Comparison of ENCODE assay signal across 8 mouse cellular contexts in the genomic region with DNA sequence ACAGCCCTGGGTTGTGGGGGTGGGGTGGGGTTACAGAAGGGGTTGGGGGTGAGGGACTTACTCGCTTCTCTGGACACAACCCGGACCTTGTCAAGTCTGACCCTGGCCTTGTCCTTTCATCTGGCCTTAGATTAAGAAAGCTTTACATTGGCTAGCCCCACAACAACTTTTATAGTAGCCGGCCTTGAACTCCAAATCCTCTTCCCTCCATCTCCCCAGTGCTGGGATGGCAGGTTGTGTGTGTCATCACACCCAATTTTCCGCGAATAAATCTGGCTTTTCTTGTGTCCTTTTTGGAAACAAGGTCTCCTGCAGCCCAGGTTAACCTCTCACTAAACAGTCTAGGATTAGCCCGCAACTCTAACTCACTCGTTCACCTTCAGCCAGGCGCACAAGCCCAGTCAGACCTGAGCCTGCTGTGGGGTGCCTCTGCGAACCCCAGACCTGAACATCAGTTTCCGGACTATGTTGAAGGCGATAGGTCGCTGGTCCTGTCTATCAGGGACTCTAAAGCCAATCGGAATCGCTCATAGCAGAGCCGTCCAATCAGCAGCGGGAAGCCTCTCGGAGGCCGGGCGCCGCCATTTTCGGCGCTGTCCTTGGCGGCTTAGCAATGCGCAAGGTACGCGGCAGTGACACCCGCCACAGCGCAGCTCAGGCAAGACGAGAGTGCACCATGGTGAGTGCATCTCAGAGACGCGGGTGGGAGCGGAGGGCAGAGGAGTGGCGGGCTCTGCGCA. TPM values are rescaled to one million over a fixed set of nuclear protein-coding genes. Genes with fewer than 3 reads are reported as not detected.
DNase-seq lines count a peak whose midpoint lies in the region; ATAC-seq and TF ChIP-seq lines count a peak whose summit lies in the region.

A gene (plus strand): TSS at position 557 of the 740 bp plus-strand sequence.

- peak within 1 kb of the TSS; percentile 88 for H3K4me3 ChIP-seq in E14TG2a.4 (replicated peaks; ENCODE audit: low read length)
- peak within 1 kb of the TSS; percentile 76 for H3K4me3 ChIP-seq in forebrain, embryonic 12.5 days (replicated peaks)
- H3K4me3 ChIP-seq in heart, postnatal 0 days (ENCODE audit: low read depth, low read length) = peak within 1 kb of the TSS; percentile 67
- H3K4me3 ChIP-seq in liver, embryonic 16.5 days (ENCODE audit: low read depth, low read length) = peak within 1 kb of the TSS; percentile 88
- peak within 1 kb of the TSS; percentile 75 for H3K4me3 ChIP-seq in neural tube, embryonic 13.5 days
- peak within 1 kb of the TSS; percentile 100 for H3K4me3 ChIP-seq in testis, adult 2 months (ENCODE audit: control insufficient read depth, low read depth, low read length)

- peak within 1 kb of the TSS; percentile 59 for H3K4me2 ChIP-seq in forebrain, embryonic 12.5 days
- H3K4me2 ChIP-seq in heart, postnatal 0 days (ENCODE audit: low read depth, low read length) = peak within 1 kb of the TSS; percentile 68
- peak within 1 kb of the TSS; percentile 86 for H3K4me2 ChIP-seq in liver, embryonic 16.5 days (ENCODE audit: low read depth, low read length)
- peak within 1 kb of the TSS; percentile 70 for H3K4me2 ChIP-seq in neural tube, embryonic 13.5 days

- H3K27me3 ChIP-seq in E14TG2a.4 (ENCODE audit: insufficient read depth, low read length) = 0 out of 2 replicates have a peak, but pooled peaks cover under 1% of the 10 kb centered on the region
- no peaks in the 10 kb centered on the region for H3K27me3 ChIP-seq in forebrain, embryonic 12.5 days
- H3K27me3 ChIP-seq in heart, postnatal 0 days (ENCODE audit: control insufficient read depth, insufficient read depth, low read length) = no peaks in the 10 kb centered on the region; the same call in 1 of the 2 replicates
- no peaks in the 10 kb centered on the region for H3K27me3 ChIP-seq in liver, embryonic 16.5 days (ENCODE audit: control insufficient read depth, insufficient read depth, low read depth, low read length)
- no peaks in the 10 kb centered on the region for H3K27me3 ChIP-seq in neural tube, embryonic 13.5 days
- H3K27me3 ChIP-seq in testis, adult 2 months (ENCODE audit: control insufficient read depth, insufficient read depth, low read length) = no peaks in the 10 kb centered on the region

- peak within 1 kb of the TSS; percentile 74 for H3K9ac ChIP-seq in forebrain, embryonic 12.5 days
- H3K9ac ChIP-seq in heart, postnatal 0 days (replicated peaks; ENCODE audit: low read depth, low read length) = peak within 1 kb of the TSS; percentile 63
- peak within 1 kb of the TSS; percentile 89 for H3K9ac ChIP-seq in liver, embryonic 16.5 days (ENCODE audit: low read depth, low read length)
- H3K9ac ChIP-seq in neural tube, embryonic 13.5 days = peak within 1 kb of the TSS; percentile 86

- peak; percentile 100 for ATAC-seq in forebrain, embryonic 12.5 days (ENCODE audit: low FRiP score)
- peak; percentile 100 for ATAC-seq in heart, postnatal 0 days (ENCODE audit: insufficient read depth, low read depth)
- peak; percentile 100 for ATAC-seq in liver, embryonic 16.5 days (ENCODE audit: low read depth)
- peak; percentile 100 for ATAC-seq in neural tube, embryonic 13.5 days (ENCODE audit: low read depth)

- H3K36me3 ChIP-seq in E14TG2a.4 (ENCODE audit: insufficient read depth, low read length) = peaks cover 30% of the 10 kb centered on the region
- peaks cover 16% of the 10 kb centered on the region for H3K36me3 ChIP-seq in forebrain, embryonic 12.5 days (replicated peaks)
- no peaks in the 10 kb centered on the region for H3K36me3 ChIP-seq in heart, postnatal 0 days (replicated peaks; ENCODE audit: control insufficient read depth, insufficient read depth, low read length)
- peaks cover 3% of the 10 kb centered on the region; the same call in 1 of the 2 replicates for H3K36me3 ChIP-seq in liver, embryonic 16.5 days (ENCODE audit: control insufficient read depth, insufficient read depth)
- peaks cover 18% of the 10 kb centered on the region for H3K36me3 ChIP-seq in neural tube, embryonic 13.5 days
- H3K36me3 ChIP-seq in testis, adult 2 months (ENCODE audit: control insufficient read depth, insufficient read depth, low read length) = no peaks in the 10 kb centered on the region

- 4% methylated on average over 34 of the region's 34 CpGs for WGBS in forebrain, embryonic 12.5 days
- 5% methylated on average over 34 of the region's 34 CpGs for WGBS in heart, postnatal 0 days
- WGBS in liver, embryonic 16.5 days (ENCODE audit: insufficient replicate concordance) = 4% methylated on average over 34 of the region's 34 CpGs
- 4% methylated on average over 34 of the region's 34 CpGs for WGBS in neural tube, embryonic 13.5 days

- peak within 1 kb of the TSS; percentile 88 for H3K27ac ChIP-seq in forebrain, embryonic 12.5 days
- H3K27ac ChIP-seq in heart, postnatal 0 days (ENCODE audit: low read depth) = peak within 1 kb of the TSS; percentile 72
- H3K27ac ChIP-seq in liver, embryonic 16.5 days (ENCODE audit: low read length) = peak within 1 kb of the TSS; percentile 77
- H3K27ac ChIP-seq in neural tube, embryonic 13.5 days (replicated peaks) = peak within 1 kb of the TSS; percentile 89
- peak within 1 kb of the TSS; percentile 92 for H3K27ac ChIP-seq in testis, adult 2 months (ENCODE audit: control insufficient read depth, insufficient read depth, low read depth, low read length)

- DNase-seq in c-Kit-positive CD71-positive TER-119-positive erythroid progenitor cells, embryonic 14.5 days (ENCODE audit: low spot score) = peak; percentile 99
- DNase-seq in heart, postnatal 0 days (ENCODE audit: low spot score) = peak; percentile 94
- peak; percentile 99 for DNase-seq in kidney, postnatal 4 days

- TF ChIP-seq CTCF in E14TG2a.4 (conservative IDR thresholded peaks at IDR 0.05; ENCODE audit: low read length) = no peak
- no peak for TF ChIP-seq CTCF in heart, postnatal 0 days (IDR thresholded peaks at IDR 0.05; ENCODE audit: low read depth)
- no peak for TF ChIP-seq CTCF in testis, adult 2 months (IDR thresholded peaks at IDR 0.05; ENCODE audit: control insufficient read depth, insufficient read depth, insufficient replicate concordance, low read depth, low read length)

- peaks cover 35% of the 10 kb centered on the region for H3K9me3 ChIP-seq in E14TG2a.4 (ENCODE audit: low read length)
- H3K9me3 ChIP-seq in forebrain, embryonic 12.5 days = peaks cover 18% of the 10 kb centered on the region
- H3K9me3 ChIP-seq in heart, postnatal 0 days (replicated peaks; ENCODE audit: control insufficient read depth, low read length) = 0 out of 2 replicates have a peak, but pooled peaks cover 4% of the 10 kb centered on the region
- no peaks in the 10 kb centered on the region for H3K9me3 ChIP-seq in liver, embryonic 16.5 days (replicated peaks; ENCODE audit: control insufficient read depth, low read length)
- peaks cover 16% of the 10 kb centered on the region; the same call in 1 of the 2 replicates for H3K9me3 ChIP-seq in neural tube, embryonic 13.5 days

- TF ChIP-seq EP300 in heart, postnatal 0 days (IDR thresholded peaks at IDR 0.05; ENCODE audit: low read depth) = no peak

- H3K4me1 ChIP-seq in E14TG2a.4 (replicated peaks; ENCODE audit: low read depth, low read length) = peaks cover 19% of the 10 kb centered on the region
- peaks cover 14% of the 10 kb centered on the region for H3K4me1 ChIP-seq in forebrain, embryonic 12.5 days
- H3K4me1 ChIP-seq in heart, postnatal 0 days (ENCODE audit: control insufficient read depth, insufficient read depth) = peaks cover 20% of the 10 kb centered on the region
- peaks cover 13% of the 10 kb centered on the region for H3K4me1 ChIP-seq in liver, embryonic 16.5 days (ENCODE audit: control insufficient read depth, low read depth, low read length)
- H3K4me1 ChIP-seq in neural tube, embryonic 13.5 days (replicated peaks) = peaks cover 20% of the 10 kb centered on the region
- H3K4me1 ChIP-seq in testis, adult 2 months (ENCODE audit: control insufficient read depth, insufficient read depth, low read length) = no peaks in the 10 kb centered on the region; the same call in none of the 2 replicates

- TF ChIP-seq POLR2A in testis, adult 2 months (IDR thresholded peaks at IDR 0.05; ENCODE audit: control insufficient read depth, low read depth, low read length) = peak; percentile 69; the same call in 1 of the 2 replicates

RNA-seq across cellular contexts. Expression of the gene that starts here (rescaled TPM):
- 23.3 and 29.7 TPM in 2 replicates for polyA plus RNA-seq in forebrain, embryonic 12.5 days (2016; fragmentation: Nextera tagmentation; extraction: Ambion mirVana)
- total RNA-seq in heart, postnatal 0 days (2014; rRNA removed; ENCODE audit: low replicate concordance) = 3.5 and 21.6 TPM in 2 replicates
- polyA plus RNA-seq in heart, postnatal 0 days (2015; fragmentation: Nextera tagmentation; extraction: Ambion mirVana) = 7.6 and 8.0 TPM in 2 replicates
- polyA plus RNA-seq in liver, embryonic 16.5 days (2015; fragmentation: Nextera tagmentation; extraction: Ambion mirVana) = 6.1 and 6.8 TPM in 2 replicates
- polyA plus RNA-seq in neural tube, embryonic 13.5 days (2015; fragmentation: Nextera tagmentation; extraction: Ambion mirVana) = 16.6 and 18.1 TPM in 2 replicates
- 3.4 TPM in 2 replicates for polyA plus RNA-seq in testis, adult 2 months (2012; rRNA removed)

Comparison
In these comparisons a context has a peak if more than half of its experiments do, and no peak if none do; other contexts are left out.
1. Peak in every context shown above with its lines: DNase-seq, ATAC-seq, H3K4me3 ChIP-seq and H3K27ac ChIP-seq.